Mouse (Mus musculus) brain, adult 2 months (tissue): ENCODE measurements at regions not wholly inside any gene's neighbourhood (a gene's known extent, or its start where the extent isn't known, plus 50 kb on each side); places are given as distances from the start of the nearest gene placed in this dataset.

Experiments
- DNase-seq: peaks from one replicate; pipeline ENCODE4 v3.0.0; 2011; ENCODE audit warnings: low read depth, low spot score

GRCm38 (mm10) chr9:31583983-31584382 is 119.7 kb upstream of the Tmem45b start:
- no peak for DNase-seq

- peak; percentile 6 for DNase-seq
Observed at GRCm38 (mm10) chr9:31582947-31583346, 118.7 kb upstream of the Tmem45b start.

- no peak for DNase-seq
Observed at GRCm38 (mm10) chr9:31578506-31579173, 114.4 kb upstream of the Tmem45b start.

- peak; percentile 49 for DNase-seq
Observed at GRCm38 (mm10) chr9:31577066-31577465, 112.8 kb upstream of the Tmem45b start.

GRCm38 (mm10) chr9:31567029-31567428 is 102.8 kb upstream of the Tmem45b start:
- DNase-seq = no peak

GRCm38 (mm10) chr9:31566257-31567007 is 102.2 kb upstream of the Tmem45b start:
- DNase-seq = peak; percentile 13

- no peak for DNase-seq
Observed at GRCm38 (mm10) chr9:31564996-31565773, 100.9 kb upstream of the Tmem45b start.

GRCm38 (mm10) chr9:31563541-31563940 is 99.3 kb upstream of the Tmem45b start:
- no peak for DNase-seq

GRCm38 (mm10) chr9:31560226-31560556 is 95.9 kb upstream of the Tmem45b start:
- DNase-seq = no peak

- DNase-seq = peak; percentile 89
Observed at GRCm38 (mm10) chr9:31559506-31560225, 95.4 kb upstream of the Tmem45b start.

GRCm38 (mm10) chr9:31543691-31544052 is 79.4 kb upstream of the Tmem45b start:
- DNase-seq = no peak

- DNase-seq = peak; percentile 86
Observed at GRCm38 (mm10) chr9:31542909-31543690, 78.8 kb upstream of the Tmem45b start.

- no peak for DNase-seq
Observed at GRCm38 (mm10) chr9:31541615-31542191, 77.4 kb upstream of the Tmem45b start.

GRCm38 (mm10) chr9:31538458-31539210 is 74.4 kb upstream of the Tmem45b start:
- DNase-seq = no peak

- DNase-seq = no peak
Observed at GRCm38 (mm10) chr9:31529021-31529420, 64.8 kb upstream of the Tmem45b start.

- no peak for DNase-seq
Observed at GRCm38 (mm10) chr9:31527216-31527615, 63.0 kb upstream of the Tmem45b start.
